Mouse (Mus musculus): ENCODE results near the gene Fam25c.

DNA sequence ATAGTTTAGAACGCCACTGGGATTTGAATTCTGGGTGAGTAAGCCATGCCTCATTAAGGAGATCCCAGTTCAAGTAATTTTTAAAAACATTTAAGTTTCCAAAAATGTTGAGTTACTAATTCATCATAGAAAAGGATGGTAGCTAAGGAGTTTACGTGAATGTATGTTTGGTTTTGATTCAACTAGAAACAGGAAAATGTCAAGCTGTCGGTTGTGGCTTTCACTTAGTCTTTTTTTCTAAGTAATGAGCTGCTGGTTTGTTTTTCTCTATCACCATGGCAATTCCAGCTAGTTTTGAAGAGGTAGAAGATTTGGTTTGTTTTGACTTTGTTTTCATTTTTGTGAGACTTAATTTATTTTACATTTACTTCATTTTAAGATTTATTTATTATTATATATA, 37.8 kb downstream of the Fam25c start:
- TF ChIP-seq CTCF (IDR thresholded peaks at IDR 0.05; ENCODE audit: low read depth) (no peak), EP300 (IDR thresholded peaks at IDR 0.05; ENCODE audit: low read depth) (no peak)

All from liver, postnatal 0 days (tissue).